Mouse (Mus musculus): ENCODE measurements around the gene Mgat4b. TPM values are rescaled to one million over a fixed set of nuclear protein-coding genes. Genes with fewer than 3 reads are reported as not detected.

Gene Mgat4b
- polyA plus RNA-seq (2012; ENCODE audit: low replicate concordance): 157 and 261 TPM in 2 replicates

GRCm38 (mm10) chr11:50210505-50211151, at the start of gene Mgat4b, which contains the start of gene Sqstm1:
TSS of gene Mgat4b (plus strand) at chr11:50210890.
TSS of gene Sqstm1 (minus strand) at chr11:50210827.

GRCm38 (mm10) chr11:50174111-50174729, 36.5 kb upstream of the Mgat4b start, which contains the start of gene Mrnip:
TSS of gene Mrnip (plus strand) at chr11:50174444.

GRCm38 (mm10) chr11:50238324-50238723, 27.6 kb downstream of the Mgat4b start, which contains the start of gene Ltc4s:
TSS of gene Ltc4s (minus strand) at chr11:50238616.

Other genes with a start within 250 kb of the Mgat4b start
- 13.7 and 28.0 TPM in 2 replicates for gene Rnf130, start 185.5 kb upstream of the Mgat4b start, polyA plus RNA-seq (2012; ENCODE audit: low replicate concordance)
- gene Tbc1d9b, start 79.5 kb upstream of the Mgat4b start, polyA plus RNA-seq (2012; ENCODE audit: low replicate concordance): 25.7 and 69.1 TPM in 2 replicates
- gene Mrnip, start 36.4 kb upstream of the Mgat4b start, polyA plus RNA-seq (2012; ENCODE audit: low replicate concordance): 1.3 and 3.5 TPM in 2 replicates
- gene Sqstm1, start 63 bp upstream of the Mgat4b start, polyA plus RNA-seq (2012; ENCODE audit: low replicate concordance): 107 and 111 TPM in 2 replicates
- 0.37 and 1.7 TPM in 2 replicates for gene Ltc4s, start 27.7 kb downstream of the Mgat4b start, polyA plus RNA-seq (2012; ENCODE audit: low replicate concordance)
- gene Maml1, start 81.4 kb downstream of the Mgat4b start, polyA plus RNA-seq (2012; ENCODE audit: low replicate concordance): 8.8 and 16.2 TPM in 2 replicates
- gene Canx, start 114.8 kb downstream of the Mgat4b start, polyA plus RNA-seq (2012; ENCODE audit: low replicate concordance): 13.1 and 31.2 TPM in 2 replicates
- gene Cby3, start 143.6 kb downstream of the Mgat4b start, polyA plus RNA-seq (2012; ENCODE audit: low replicate concordance): not detected in 2 replicates
- 67.2 and 193 TPM in 2 replicates for gene Hnrnph1, start 166.1 kb downstream of the Mgat4b start, polyA plus RNA-seq (2012; ENCODE audit: low replicate concordance)
- gene Rufy1, start 220.2 kb downstream of the Mgat4b start, polyA plus RNA-seq (2012; ENCODE audit: low replicate concordance): 4.1 and 4.6 TPM in 2 replicates

Data from leukemia stem cell, adult 10-12 weeks (primary cell).